Comparison of ENCODE assay signal across 17 mouse cellular contexts in the genomic region with DNA sequence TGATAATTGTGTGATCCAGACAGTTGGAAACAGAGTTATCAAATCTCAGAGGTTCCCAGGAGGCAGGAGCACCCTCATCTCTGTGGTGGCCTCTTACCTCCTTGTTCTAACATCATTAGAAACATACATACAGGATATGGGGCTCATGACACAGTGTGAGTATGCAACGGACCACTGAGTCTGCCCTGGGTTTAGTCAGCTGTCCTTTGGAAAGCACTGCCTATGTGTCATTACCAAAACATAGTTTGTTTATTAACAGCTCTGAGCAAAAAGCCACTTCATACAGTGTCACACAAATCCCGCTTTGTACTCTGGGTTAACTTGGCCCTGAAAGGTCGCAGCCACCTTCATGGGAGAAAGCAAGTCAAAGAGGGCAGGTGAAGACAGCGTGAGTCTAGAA.
"Had no signal": no experiment of that assay in that cellular context is flagged by ENCODE, and none has a peak within 500 bp of the region (broad histone marks: within the 10 kb centered on the region; RNA-seq: fewer than 3 reads in every experiment).

No protein-coding gene starts in this region.

- H3K4me1 ChIP-seq: liver, embryonic 13.5 days; midbrain, embryonic 15.5 days; neural tube, embryonic 12.5 days; stomach, embryonic 15.5 days had no signal

- H3K36me3 ChIP-seq: liver, embryonic 13.5 days; midbrain, embryonic 12.5 days; midbrain, embryonic 15.5 days; neural tube, embryonic 12.5 days; stomach, embryonic 15.5 days had no signal

- ATAC-seq: midbrain, embryonic 15.5 days had no signal

- H3K27me3 ChIP-seq: liver, embryonic 13.5 days; neural tube, embryonic 12.5 days; stomach, embryonic 15.5 days had no signal

- DNase-seq: kidney, adult 8-10 months; kidney, postnatal 10 days; kidney, postnatal 36 days; layer of hippocampus, postnatal 36 days; liver, embryonic 13.5 days; lung, adult 2 months; lung, postnatal 14 days; lung, postnatal 4 days; retina, postnatal 1 day; right cerebral cortex, postnatal 25 days; spleen, adult 18-20 months; thymus, postnatal 25 days had no signal

- H3K4me3 ChIP-seq: left cerebral cortex, adult 2 months; liver, embryonic 13.5 days; midbrain, embryonic 12.5 days; midbrain, embryonic 15.5 days; neural tube, embryonic 12.5 days; stomach, embryonic 15.5 days had no signal

- H3K27ac ChIP-seq: left cerebral cortex, adult 2 months; liver, embryonic 13.5 days; midbrain, embryonic 12.5 days; midbrain, embryonic 15.5 days; neural tube, embryonic 12.5 days; stomach, embryonic 15.5 days had no signal

- H3K4me2 ChIP-seq: liver, embryonic 13.5 days; midbrain, embryonic 12.5 days; midbrain, embryonic 15.5 days; neural tube, embryonic 12.5 days; stomach, embryonic 15.5 days had no signal

- H3K9ac ChIP-seq: liver, embryonic 13.5 days; midbrain, embryonic 12.5 days; midbrain, embryonic 15.5 days; neural tube, embryonic 12.5 days; stomach, embryonic 15.5 days had no signal
